In the genomic region with DNA sequence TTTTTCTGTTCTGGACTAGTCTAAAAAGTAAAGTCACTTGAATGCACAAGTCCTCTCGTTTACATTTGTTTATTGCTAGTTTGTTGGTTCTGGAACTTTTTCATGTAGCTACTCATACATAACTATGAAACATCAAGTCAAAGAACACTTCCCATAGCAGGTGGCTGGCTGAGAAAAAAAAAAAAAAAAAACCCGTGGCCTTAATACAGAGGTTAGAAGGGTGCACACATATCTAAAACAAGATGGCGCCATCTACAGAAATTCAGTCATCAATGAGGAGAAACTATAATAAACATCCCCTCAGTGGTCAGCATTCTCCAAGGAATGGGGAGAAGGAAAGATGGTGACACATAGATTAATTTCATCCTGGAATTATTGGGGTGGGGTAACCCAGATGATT, we compare ENCODE assay signal across 34 mouse cellular contexts. TPM values are rescaled to one million over a fixed set of nuclear protein-coding genes. Genes with fewer than 3 reads are reported as not detected.
"Had no signal": no experiment of that assay in that cellular context is flagged by ENCODE, and none has a peak within 500 bp of the region (broad histone marks: within the 10 kb centered on the region; RNA-seq: fewer than 3 reads in every experiment).

No protein-coding gene starts in this region.

- DNase-seq: left cerebral cortex, postnatal 4 days; liver; liver, embryonic 13.5 days; liver, postnatal 0 days; lung, adult 18-20 months; lung, adult 2 months; lung, embryonic 14.5 days; lung, postnatal 10 days; lung, postnatal 14 days; lung, postnatal 36 days; lung, postnatal 4 days; midbrain, embryonic 14.5 days had no signal

- H3K4me2 ChIP-seq: limb, embryonic 12.5 days; limb, embryonic 13.5 days; limb, embryonic 15.5 days; liver, embryonic 11.5 days; liver, embryonic 12.5 days; liver, embryonic 13.5 days; liver, embryonic 15.5 days; lung, embryonic 14.5 days; lung, embryonic 15.5 days; midbrain, embryonic 12.5 days; midbrain, embryonic 13.5 days; midbrain, embryonic 15.5 days had no signal

- H3K9me3 ChIP-seq: limb, embryonic 10.5 days; limb, embryonic 12.5 days; limb, embryonic 13.5 days; limb, embryonic 15.5 days; liver, embryonic 12.5 days; liver, embryonic 13.5 days; liver, embryonic 15.5 days; lung, embryonic 15.5 days; megakaryocyte, embryonic 14.5 days; midbrain, embryonic 10.5 days; midbrain, embryonic 12.5 days; midbrain, embryonic 13.5 days; midbrain, embryonic 15.5 days had no signal

- H3K4me1 ChIP-seq: limb, embryonic 12.5 days; liver, embryonic 15.5 days; lung, embryonic 15.5 days; midbrain, embryonic 12.5 days; midbrain, embryonic 13.5 days; midbrain, embryonic 15.5 days had no signal

- H3K27me3 ChIP-seq: limb, embryonic 12.5 days; limb, embryonic 13.5 days; limb, embryonic 15.5 days; liver, embryonic 12.5 days; liver, embryonic 13.5 days; liver, embryonic 15.5 days; lung, embryonic 15.5 days; megakaryocyte, embryonic 14.5 days; midbrain, embryonic 12.5 days; midbrain, embryonic 13.5 days; midbrain, embryonic 15.5 days had no signal

- H3K27ac ChIP-seq: limb, embryonic 10.5 days; limb, embryonic 12.5 days; limb, embryonic 13.5 days; limb, embryonic 15.5 days; liver, embryonic 12.5 days; liver, embryonic 13.5 days; liver, embryonic 14.5 days; liver, embryonic 15.5 days; lung, embryonic 15.5 days; macrophage; midbrain, embryonic 10.5 days; midbrain, embryonic 12.5 days; midbrain, embryonic 13.5 days; midbrain, embryonic 15.5 days had no signal

- H3K9ac ChIP-seq: limb, embryonic 12.5 days; limb, embryonic 13.5 days; limb, embryonic 15.5 days; liver, embryonic 12.5 days; liver, embryonic 13.5 days; liver, embryonic 14.5 days; liver, embryonic 15.5 days; liver, postnatal 0 days; lung, embryonic 14.5 days; lung, embryonic 15.5 days; midbrain, embryonic 12.5 days; midbrain, embryonic 13.5 days; midbrain, embryonic 15.5 days had no signal

- ATAC-seq: liver, embryonic 12.5 days; liver, postnatal 0 days; lung, postnatal 0 days; midbrain, embryonic 13.5 days; midbrain, embryonic 15.5 days; midbrain, embryonic 16.5 days had no signal

- H3K4me3 ChIP-seq: limb, embryonic 10.5 days; limb, embryonic 12.5 days; limb, embryonic 13.5 days; limb, embryonic 15.5 days; liver, embryonic 12.5 days; liver, embryonic 13.5 days; liver, embryonic 15.5 days; lung, embryonic 15.5 days; megakaryocyte, embryonic 14.5 days; midbrain, embryonic 10.5 days; midbrain, embryonic 12.5 days; midbrain, embryonic 13.5 days; midbrain, embryonic 15.5 days; myocyte had no signal

RNA-seq across cellular contexts. Expression of a gene that starts 43.2 kb away (rescaled TPM):
- total RNA-seq: left cerebral cortex, postnatal 10 days; megakaryocyte, adult 5-6 weeks; midbrain, postnatal 0 days; monocyte, adult 5-6 weeks had no signal
